Mouse (Mus musculus) spleen, postnatal 14 days (tissue): ENCODE results near the gene Lats1.
"Not testable (repeated sequence)": the region's sequence is repeated elsewhere in the genome, so short reads cannot be mapped to it uniquely, and the experiment has no call there.

ENCODE experiments used
- DNase-seq, 2 experiments: peaks; one replicate each; pipeline ENCODE4 v3.0.0; 2021 to 2022; ENCODE audit warnings: low spot score in 2 of 2

Gene Lats1

DNA sequence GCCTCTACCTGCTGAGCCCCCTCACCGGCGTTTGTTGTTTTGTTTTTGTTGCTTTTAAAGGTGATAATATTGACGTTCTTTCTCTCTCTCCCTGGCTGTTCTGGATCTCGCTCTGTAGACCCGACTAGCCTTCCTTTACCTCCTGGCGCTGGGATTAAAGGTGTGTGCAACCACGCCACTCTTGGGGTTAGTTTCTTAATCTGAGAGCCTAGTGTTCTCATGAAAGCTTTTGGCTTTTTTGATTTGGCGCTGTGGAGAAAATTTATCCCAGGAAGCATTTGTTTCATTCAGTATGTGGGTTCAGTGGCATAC lies 45.4 kb downstream of the Lats1 start:
- DNase-seq, result no peak

DNA sequence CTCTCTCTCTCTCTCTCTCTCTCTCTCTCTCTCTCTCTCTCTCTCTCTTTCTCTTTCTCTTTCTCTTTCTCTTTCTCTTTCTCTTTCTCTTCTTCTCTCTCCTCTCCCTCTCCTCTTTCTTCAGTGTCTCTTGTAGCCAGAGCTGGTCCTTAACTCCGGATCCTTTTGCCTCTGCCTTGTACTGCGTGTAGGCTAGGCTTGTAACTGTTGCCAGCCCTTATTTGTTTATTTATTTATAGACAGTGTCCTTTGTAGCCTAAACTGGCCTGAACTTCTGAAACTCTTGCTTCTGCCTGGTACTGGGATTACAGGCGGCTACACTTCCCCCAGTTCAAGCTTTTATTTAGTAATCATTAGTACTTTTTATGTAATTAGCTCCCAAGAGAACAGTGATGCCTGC lies 46.0 kb downstream of the Lats1 start:
- DNase-seq, result no peak

DNA sequence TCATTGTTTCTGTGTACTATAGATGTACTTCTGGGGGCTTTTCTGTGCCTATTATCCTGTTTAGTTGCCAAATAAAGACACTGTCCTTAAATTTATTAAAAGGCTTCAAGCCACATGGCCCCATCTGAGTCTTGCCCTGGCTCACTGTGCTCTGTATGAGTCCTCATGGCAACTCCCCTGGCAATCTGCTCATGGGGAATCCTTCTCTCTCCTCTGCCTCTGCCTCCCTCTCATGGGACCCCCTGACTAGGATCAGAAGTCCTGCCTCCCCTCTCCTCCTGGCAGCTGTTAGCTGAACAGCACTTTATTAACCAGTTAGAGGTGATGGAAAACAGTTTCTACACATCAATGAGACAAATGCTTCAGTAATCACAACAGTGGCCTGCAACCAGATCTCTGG lies 50.6 kb downstream of the Lats1 start:
- no peak for DNase-seq

DNA sequence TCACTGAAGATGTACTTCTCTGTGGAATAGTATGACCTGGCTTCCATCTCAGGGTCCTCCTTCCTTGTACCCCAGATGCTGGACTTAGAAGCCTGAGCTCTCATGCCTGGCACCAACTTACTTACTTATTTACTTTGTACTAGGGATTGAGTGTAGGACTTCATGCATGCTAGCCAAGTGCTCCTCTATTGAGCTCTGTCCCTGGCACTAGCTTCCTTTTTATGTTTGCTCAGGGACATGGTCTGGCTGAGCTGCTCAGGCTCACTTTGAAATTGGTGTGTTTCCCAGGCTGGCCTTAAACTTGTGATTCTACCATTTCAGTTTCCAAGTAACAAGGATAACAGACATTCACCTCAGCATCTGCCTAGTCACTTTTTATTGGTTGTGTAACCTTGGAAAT lies 56.1 kb downstream of the Lats1 start:
- DNase-seq, result no peak

DNA sequence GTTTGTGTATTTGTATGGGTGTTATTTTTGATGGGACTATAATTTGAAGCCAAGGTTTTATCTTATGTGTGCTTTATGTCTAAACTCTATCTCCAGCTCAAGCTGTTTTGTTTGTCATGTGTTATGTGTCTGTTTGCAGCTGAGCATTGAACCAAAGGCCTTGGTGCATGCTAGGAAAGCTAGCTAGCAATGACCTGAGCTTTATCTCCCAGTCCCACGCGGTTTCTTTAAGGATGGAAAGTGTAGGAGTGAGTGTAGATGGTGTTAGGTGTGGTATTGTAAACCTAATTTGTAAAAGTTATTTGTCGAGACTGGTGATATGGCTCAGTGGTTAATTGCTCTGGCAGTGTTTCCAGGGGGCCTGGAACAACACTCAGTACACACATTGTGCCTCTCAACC lies 56.9 kb downstream of the Lats1 start:
- no peak for DNase-seq

DNA sequence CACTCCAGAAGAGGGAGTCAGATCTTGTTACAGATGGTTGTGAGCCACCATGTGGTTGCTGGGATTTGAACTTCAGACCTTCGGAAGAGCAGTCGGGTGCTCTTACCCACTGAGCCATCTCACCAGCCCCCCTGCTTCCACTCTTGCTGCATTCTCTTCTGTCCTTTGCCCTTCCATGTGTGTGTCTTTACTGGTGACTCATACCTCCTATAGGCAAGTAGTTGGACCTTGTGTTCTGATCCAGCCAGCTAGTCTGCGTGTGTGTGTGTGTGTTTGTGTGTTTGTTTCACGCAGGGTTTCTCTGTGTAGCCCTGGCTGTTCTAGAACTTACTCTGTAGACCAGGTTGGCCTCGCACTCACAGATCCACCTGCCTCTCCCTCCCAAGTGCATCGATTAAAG lies 64.5 kb downstream of the Lats1 start:
- not testable (repeated sequence) for DNase-seq

DNA sequence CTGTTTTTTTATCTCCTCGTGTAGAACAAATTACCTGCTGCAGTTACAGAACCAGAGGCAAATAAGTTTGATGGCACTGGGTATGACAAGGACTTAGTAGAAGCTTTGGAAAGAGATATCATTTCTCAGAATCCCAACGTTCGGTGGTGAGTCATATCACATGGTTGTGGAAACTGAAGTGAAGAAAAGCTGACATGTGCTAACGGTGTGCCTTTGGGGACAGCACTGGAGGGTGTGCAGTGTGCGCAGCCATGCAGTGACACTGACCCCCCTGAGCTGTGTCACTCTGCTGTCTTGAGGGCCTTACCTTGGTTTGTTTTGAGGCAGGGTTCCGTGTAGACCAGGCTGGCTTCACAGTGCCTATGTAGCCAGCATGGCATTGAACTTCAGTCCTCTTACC lies 67.7 kb downstream of the Lats1 start:
- DNase-seq, result no peak

DNA sequence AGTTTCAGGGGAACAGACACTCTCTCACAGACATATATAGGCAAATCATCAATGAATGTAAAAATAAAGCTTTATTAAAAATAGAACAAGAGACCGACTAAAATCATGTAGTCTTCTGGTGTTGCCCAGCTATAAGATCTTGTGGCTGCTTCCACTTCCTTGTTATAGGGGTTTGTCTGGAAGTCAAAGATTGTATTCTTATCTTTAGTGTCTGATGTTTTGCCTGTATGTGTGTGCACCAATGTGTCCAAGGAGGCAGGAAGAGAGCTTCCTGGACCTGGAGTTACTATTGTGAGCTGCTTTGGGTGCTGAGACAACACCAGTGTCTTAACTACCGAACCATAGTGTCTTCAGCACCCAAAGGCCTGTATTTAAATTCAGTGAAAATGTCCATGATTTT lies 76.5 kb downstream of the Lats1 start:
- no peak for DNase-seq
